Mouse (Mus musculus) yolk sac, embryonic 10.5 days (tissue): ENCODE measurements around the gene Cpm.

Experiments
- DNase-seq: peaks from one replicate; pipeline ENCODE4 v3.0.0-alpha.2; 2017; ENCODE audit warnings: low spot score

Cpm gene

DNA sequence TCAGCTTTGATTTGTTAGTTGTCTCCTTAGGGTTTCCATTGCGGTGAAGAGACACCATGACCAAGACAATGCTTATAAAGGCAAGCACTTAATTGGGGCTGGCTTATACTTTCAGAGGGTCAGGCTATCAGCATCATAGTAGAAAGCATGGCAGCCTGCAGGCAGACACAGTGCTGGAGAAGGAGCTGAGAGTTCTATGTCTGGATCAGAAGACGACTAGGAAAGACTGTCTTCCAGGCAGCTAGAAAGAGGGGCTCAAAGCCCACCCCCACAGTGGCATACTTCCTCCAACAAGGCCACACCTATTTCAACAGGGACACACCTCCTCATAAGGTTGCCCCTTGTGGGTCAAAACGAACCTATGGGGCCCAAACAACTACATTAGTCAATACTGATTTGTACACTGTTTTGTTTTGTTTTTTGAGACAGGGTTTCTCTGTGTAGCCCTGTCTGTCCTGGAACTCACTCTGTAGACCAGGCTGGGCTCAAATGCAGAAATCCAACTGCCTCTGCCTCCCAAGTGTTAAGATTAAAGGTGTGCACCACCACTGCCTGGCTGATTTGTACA, 8.3 kb upstream of the Cpm start:
- no peak for DNase-seq

DNA sequence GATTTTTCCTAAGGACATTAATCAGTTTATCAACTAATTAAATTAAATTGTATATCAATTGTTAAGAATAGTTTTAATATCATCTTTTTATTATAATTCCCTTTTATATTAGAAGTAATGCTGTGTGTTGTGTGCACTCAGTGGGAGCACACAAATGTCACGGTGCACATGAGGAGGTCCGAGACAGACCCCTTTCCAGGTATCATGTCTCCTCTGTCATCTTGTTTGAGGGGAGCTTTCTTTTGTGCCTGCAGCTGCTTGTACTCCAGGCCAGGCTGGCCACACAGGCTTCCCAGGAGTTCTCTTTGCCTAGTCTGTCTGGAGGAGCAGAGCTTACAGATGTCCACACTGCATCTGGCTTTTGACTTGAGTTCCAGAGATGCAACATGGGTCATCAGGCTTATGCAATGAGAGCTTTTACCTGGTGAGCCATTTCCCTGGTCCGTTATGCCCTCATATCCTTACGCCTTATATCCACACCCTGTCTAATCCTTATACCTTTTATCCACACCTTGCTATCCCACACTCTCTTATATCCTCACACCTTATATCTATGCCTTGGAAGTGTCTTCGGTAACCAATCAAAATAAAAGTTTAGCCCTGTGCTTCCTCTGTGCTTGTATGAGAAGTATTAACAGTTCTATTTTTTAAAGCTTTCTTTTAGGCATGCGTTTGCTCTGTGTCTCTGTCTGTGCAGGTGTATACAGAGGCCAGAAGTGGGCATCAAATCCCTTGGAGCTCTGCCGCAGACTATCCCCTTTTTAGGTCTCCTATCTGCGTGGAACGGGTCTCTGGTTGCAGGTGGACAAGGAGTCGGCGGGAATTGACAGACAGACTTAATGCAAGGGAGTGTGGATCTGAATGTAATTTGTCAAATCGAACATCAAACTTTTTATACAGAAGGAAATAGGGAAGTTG, 7.4 kb upstream of the Cpm start:
- no peak for DNase-seq

DNA sequence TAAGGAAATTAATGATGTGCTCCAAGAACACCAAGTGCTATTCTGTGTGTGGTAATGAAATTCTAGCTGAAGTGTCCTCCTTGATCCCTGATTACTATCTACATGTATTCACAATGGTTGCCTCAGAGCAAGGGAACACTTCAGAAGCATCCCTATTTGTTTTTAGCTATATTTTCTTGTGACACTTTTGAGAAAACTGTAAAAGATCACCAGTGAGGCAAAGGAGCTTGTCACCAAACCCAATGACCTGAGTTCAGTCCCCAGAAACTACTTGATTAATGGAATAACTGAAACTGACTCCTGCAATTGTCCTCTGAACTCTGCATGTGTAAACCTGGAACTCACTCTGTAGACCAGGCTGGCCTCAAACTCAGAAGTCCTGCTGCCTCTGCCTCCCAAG, 5.9 kb upstream of the Cpm start:
- no peak for DNase-seq

DNA sequence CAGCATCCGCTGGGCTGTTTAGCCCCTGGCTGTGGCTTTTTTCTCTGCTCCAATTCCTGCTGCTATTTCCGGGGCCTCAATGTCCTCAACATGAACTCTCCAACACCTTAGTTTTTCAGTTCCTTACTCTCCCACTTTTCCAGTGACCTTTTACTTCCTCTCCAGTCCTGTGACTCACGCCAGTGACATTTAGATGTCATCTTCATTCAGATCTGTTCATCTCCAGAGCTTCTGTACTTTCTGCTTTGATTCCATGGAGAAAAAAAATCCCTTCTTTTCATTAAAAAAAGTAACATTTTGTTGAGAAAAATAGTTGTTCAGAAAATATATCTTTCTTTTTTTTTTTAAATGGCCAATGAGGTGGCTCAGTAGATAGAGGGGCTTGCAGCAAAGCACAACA, 5.1 kb upstream of the Cpm start:
- no peak for DNase-seq

DNA sequence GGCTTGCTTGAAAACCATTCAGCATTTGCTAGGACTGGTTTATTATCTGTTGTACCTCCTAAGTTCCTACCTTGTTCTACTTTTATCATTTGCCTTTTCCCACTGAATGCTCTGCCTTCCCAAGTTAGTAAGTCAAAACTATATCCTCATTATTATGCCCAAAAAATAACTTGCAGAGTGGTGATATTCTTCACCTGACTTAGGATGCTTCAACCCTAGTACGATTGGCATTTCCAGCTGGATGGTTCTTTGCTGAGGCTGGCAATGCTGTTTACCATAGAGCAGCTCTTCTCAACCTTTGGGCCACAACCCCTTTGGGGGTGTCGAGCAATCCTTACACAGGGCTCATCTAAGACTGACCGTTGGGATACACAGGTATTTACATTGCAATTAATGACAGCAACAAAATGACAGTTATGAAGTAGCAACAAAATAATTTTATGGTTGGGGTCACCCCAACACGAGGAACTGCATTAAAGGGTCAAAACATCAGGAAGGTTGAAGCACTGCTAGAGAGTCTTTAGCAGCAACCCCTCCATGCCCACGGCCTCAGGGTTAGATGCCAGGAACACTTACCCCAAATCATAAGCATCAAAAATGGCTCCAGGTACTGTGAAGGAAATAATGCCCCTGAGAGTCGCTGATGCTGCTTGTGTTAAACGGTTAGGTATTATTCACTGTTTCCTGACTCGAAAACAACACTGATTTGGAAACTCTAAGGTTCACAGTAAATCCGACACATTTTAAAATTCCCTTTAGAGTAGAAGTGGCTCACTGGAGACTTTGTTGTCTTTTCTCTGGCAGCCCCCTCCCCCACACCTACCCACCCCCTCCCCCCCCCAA, 4.4 kb upstream of the Cpm start:
- no peak for DNase-seq

DNA sequence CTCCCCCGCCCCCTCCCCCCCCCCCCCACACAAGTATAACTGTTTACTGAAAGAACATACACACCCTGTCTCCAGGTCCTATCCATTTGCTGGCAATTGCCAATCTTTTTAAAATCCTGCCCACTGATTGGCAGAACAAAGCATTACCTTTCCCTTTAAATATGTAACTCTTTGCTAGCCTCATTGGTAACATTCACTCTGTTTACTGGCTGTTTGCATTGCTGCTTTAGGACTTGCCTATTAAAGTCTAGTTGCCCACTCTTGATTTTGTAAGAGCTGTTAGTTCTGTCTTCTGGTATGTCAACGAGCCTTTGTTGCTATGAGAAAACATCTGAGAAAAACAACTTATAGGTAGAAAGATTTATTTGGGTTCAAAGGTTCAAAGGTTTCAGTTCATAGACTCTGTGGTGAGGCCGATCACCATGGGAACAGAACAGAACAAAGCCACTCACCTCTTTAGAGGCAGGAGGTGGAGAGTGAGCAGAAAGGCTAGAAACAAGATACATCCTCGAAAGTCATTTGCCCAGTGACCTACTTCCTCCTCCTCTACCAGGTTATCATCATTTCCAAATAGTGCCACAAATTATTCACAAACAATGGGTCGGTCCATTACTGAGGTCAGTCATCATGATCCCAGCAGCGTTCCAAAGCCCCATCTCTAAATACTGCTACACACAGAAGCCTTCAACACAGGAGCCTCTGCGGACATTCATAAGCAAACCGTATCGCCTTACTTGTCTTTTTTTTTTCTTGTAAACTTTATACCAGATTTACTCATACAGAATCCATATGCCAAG, 3.6 kb upstream of the Cpm start:
- DNase-seq: peak; percentile 43

DNA sequence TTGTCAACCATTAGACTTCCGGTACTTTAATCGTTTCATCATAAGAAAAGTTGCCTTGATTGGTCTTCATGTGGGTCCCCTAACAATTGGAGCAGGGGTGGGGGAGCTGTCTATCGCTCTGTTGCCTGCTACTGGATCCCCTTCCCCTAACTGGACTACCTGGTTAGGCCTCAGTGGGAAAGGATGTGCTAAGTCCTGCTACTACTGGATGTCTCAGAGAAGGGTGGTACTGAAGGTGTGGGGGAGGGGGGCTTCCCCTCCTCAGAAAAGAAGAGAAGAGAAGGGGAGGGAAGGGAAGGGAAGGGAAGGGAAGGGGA, 3.0 kb upstream of the Cpm start:
- DNase-seq: no peak

DNA sequence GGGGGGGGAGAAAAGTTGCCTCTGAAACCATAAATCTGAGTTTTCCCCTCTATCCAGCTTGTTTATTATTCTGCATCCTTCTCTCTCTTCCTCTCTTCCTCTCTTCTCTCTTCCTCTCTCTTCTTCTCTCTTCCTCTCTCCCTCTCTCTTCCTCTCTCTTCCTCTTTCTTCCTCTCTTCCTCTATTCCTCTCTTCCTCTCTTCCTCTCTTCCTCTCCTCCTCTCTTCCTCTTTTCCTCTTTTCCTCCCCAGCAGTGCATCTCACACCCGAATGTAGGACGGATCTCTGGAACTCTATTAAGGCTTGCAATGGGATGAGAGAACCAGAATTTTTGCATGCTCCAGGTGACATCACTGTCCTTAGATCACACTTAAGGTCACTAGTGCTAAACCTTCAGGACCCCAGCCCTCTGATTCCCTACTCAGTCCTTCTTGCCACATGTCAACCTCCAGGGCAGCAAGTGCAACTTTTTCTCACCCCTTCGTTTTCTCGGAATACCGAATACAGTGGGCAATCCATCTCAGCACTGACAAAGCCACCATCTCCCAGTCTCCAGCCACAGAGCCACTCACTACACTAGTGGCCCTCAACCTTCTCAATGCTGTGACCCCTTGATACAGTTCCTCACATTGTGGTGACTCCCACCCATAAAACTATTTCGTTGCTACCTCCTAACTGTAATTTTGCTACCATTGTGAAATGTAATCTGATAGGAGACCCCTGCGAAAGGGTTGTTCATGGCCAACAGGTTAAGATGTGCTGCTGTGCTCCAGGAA, 2.3 kb upstream of the Cpm start:
- DNase-seq: no peak

DNA sequence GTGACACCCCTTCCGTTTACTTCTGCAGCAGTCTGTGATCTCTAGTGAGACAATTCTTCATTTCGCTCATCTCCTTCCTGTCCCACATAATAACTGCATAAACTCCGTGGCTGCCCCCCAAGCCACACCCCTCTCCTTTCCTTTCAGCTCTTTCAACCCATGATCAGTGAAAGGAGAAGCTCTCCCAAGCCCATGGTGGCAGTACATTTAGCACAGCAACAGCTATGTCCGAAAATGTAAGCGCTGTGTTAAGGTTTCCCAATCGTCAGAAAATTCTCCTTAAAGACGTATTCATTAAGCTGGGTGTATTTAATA, 1.7 kb upstream of the Cpm start:
- no peak for DNase-seq

DNA sequence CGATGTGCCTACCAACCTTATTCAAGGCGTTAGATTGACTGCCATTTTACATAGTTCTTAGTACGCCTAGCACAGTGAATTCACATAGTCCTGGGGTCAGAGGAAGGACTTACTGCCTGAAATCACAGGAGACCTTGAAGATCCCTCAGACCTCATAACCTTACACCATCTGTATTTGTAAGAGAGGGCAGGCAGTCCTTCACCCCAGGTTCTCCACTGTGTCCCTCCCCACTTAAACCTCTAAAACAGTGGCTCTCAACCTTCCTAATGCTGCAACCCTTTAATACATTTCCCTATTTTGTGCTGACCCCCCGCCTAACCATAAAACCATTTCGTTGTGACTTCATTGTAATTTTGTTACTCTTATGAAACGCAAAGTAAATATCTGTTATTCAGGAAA, 1.4 kb upstream of the Cpm start:
- DNase-seq: no peak

DNA sequence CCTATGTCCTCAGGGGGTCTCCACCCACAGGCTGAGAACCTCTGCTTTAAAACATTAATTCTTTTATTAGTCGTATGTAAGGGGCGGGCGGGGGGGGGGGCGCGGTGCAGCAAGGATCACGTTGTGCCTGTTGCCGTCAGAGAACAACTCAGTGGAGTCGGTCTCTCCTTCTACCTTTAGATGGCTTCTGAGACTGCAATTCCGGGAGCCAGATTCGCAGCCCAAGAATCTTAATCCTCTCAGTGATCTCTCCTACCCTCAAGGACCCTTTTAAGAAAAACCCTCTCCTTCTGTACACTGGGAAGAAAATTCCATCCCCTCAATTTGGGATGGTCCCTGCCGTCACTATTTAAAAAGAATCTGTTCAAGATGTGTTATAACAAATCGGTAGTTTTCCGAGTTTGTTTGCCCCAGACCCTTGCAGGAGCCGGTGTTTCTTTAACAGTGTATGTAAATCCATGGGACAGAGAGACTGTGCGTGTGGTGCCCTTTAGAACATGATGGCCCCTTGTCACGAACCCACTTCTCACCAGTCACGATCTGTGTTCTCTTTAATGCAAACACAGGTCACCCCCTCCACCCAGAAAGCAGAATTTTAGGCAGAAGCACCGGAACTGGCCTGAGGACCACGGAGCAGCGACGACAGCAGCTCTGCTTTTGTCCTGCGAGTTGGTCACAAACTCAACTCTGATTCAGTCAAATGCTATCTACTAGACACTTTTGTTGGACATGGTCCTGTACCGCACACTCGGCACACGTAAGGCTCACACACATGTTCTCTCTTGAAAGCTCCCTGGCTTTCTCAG, 734 bp upstream of the Cpm start:
- no peak for DNase-seq

DNA sequence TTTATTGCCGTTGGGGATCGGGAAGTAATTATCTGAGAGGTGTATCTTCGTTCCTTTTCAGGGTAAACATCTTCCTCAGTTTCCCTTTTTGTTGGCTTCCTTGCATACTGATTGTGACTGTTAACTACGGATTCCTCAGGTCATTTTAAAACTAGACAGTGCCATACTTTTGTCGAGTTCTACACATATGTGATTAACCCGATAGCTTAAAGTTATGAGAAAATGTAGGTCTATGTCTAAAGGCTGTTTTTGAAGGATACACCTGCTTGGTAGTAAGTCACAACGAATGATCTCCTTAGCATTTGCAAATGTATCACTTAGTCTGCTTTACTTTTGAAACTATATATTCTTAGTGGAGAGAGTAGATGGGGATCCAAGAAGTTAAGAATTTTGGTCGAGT, 876 bp downstream of the Cpm start:
- DNase-seq: no peak

DNA sequence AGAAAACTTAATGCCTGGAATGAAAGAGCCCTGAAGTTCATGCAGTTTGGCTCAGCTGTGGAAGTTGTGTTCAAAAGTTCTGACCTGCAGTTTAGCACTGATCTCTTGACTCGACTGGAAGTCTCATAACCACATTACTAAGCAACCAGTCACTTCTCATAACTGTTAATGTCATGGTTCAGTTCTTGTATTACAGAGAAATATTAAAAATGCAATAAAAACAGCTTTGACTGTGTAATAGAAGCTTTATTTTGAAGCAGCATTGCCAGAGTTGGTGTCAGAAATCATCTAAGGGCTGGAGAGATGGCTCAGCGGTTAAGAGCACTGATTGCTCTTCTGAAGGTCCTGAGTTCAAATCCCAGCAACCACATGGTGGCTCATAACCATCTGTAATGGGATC, 1.5 kb downstream of the Cpm start:
- DNase-seq: no peak

DNA sequence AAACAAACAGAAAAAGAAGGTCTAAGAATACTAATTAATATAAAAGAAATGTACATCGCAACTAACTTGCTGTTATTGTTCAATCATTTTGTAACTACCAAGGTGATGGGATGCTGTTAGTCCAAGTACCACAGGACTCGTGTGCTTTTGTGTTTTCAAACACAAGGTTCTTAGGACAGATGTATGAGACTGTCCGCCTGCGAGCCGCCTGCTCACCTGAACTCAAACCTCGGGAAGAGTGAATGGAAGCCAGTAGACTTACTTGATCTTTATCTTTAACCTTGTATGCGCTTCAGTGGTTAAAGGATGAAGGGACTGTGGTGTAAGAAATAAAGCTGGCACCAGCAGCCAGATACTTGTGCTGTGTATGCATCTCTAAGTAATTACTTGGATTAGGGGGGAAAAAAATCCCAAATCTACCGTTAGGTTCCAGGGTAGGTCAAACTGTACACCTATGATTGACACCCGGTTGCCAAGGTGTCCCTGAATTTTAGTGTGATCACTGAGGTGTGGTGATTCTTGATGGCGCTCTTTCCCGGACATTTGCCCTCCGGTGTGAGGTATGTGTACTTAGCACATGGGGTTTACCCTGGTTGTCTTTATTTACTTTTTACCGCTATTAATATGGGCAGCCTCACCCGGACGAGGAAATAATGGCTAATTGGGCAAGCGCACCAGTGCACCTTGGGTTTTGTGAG, 2.4 kb downstream of the Cpm start:
- DNase-seq: no peak

DNA sequence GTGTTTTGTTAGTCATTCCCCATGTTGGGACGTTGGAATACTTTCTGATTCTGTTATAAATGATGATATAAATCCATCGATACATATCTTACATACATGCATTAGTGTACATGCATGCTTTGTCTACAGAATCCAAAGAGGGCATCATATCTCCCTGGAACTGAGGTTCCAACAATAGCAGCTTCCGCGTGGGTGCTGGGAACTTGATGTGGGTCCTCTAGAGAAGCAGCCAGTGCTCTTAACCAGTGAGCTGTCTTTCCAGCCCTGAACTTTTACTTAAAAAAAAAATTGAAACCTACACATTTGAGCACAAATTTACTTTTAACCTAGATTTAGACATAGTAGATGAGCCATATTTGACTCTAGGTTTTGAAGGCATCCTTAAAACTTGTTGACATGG, 3.1 kb downstream of the Cpm start:
- DNase-seq: no peak

DNA sequence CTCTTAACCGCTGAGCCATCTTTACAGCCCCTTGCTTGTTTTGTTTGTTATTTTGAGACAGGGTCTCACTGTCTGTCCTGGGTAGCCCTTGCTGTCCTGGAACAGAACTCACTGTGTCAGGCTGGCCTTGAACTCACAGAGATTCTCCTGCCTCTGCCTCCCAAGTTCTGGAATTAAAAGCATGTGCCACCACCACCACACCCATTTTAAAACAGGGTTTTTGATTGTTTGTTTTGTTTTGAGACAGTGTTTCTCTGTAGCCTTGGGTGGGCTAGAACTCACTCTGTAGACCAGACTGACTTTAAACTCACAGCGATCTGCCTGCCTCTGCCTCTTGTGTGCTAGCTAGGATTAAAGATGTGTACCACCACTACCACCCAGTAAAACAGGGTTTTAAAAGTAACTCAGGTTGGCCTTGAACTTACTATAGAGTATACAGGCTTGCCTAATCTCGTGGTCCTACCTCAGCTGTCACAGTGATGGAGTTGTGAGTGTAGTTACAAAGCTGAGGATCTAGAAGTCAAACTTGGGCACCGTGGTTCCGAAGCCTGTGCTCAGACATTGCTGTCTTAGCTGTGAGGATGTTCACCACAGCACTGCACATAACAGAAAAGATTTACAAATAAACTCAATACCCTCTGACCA, 4.4 kb downstream of the Cpm start:
- no peak for DNase-seq

DNA sequence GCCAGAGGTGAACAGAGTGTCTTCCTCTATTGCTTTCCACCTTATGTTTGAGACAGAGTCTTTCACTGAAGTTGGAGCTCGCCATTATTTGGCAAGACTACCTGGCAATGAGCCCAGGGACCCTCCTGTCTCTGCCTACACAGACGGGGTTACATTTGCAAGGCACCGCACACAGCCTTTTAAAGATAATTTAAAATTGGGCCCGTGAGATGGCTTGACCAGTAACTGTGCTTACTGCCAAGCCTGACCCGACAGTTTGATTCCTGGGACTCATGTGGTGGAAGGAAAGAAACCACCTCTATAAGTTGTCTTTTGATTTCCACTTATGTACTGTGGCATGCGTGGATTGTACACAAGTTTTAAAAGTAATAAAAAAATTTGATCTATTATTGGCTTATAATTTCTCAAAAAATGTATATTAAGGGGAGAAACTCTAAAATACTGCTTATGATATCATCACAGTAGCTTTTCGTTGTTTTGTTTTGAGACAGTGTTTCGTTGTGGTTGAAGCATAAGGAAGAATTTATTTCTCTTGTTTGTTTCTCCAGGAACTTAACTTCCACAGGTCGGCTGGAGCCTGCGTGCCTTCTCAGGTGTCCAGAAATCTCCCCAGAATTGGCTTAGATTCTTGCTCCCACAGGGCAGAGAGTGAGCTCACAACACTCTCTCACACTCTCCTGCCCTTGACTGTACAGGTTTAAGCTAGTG, 5.2 kb downstream of the Cpm start:
- no peak for DNase-seq

DNA sequence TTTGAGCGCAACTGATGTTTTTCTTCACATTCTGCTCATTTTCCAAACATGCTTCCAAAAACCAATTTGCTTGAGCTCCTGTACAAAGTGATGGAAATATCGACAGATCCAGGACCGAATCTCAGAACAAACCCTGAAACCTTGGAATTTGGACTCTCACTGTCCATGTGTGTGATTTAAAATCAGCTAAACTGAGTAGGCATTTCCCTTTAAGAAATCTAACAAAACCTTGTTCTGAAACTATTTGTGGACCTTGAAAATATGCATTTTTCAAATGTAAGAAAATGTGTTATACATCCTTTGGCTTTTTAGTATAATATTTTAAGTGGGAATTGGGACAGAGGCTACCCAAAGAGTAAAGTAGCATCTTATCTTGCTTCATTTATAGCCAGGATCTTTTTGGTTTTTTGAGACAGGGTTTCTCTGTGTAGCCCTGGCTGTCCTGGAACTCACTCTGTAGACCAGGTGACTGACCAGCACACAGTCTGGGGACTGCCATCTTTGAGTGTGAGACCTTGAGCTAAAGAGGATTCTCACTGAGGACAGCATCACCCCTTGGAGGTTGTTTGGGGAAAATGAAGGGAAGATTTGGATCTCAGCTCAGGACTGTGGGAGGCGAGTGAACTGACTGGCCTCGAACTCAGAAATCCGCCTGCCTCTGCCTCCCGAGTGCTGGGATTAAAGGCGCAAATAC, 5.9 kb downstream of the Cpm start:
- DNase-seq: no peak
